Mouse (Mus musculus): Measurements from ENCODE around the gene Gm29797. TPM values are rescaled to one million over a fixed set of nuclear protein-coding genes. Genes with fewer than 3 reads are reported as not detected.

Gene Gm29797
- polyA plus RNA-seq, 1 experiment from 2014 or later = not detected

DNA sequence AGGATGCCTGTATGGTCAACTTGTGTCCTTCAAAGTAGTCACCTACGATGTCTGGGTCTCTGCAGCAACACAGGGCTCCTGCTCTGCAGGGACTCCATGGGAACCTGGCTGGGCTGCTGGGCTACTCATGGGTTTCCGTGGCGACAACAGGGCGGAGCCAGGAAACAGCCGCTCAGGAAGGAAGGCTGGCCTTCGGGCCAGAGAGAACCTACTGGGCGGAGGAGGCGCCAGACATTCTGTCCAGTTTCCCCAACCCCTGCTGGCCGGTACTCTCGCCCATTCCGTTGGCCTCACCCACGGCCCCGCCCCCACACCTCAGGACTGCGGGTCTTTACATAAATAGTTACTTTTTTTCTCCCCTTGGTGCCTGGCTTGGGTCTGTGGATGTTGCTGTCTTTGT, 18.6 kb downstream of the Gm29797 start:
- H3K36me3 ChIP-seq = no peaks in the 10 kb centered on the region
- ATAC-seq (ENCODE audit: low FRiP score, low read depth) = peak; percentile 32; the same call in 1 of the 2 replicates
- H3K9ac ChIP-seq = no peak overlapping the region
- peak overlapping the region; percentile 19; the same call in 1 of the 2 replicates for H3K27ac ChIP-seq (replicated peaks)
- H3K4me2 ChIP-seq = peak overlapping the region; percentile 41
- H3K27me3 ChIP-seq = peaks cover 30% of the 10 kb centered on the region
- 0 out of 2 replicates have a peak overlapping the region, but pooled peaks have one; percentile 15 for H3K4me3 ChIP-seq
- no peaks in the 10 kb centered on the region for H3K9me3 ChIP-seq
- peaks cover 31% of the 10 kb centered on the region for H3K4me1 ChIP-seq (replicated peaks)
- WGBS = under 1% methylated on average over 14 of the region's 14 CpGs

DNA sequence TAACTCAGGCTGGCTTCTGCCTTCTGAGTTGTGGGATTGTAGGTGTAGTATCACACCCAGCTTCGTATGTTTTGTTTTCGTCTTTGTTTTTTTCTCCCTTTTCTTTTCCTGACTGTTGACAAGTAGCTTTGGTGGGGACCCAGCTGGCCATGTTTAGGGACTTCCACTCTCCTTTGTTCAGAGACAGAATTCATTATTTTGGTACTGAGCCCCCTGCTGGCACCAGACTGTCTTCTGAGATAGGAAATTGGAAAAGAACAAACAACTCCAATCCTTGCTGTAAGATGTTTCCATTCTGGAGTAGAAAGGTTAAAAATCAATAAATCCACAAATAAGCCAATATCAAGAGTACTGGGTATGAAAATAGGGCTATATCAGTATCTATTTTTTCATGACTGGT, 19.6 kb downstream of the Gm29797 start:
- Histone ChIP-seq H3K9me3 (no peaks in the 10 kb centered on the region), H3K27ac (replicated peaks) (peak overlapping the region; percentile 19), H3K4me3 (no peak overlapping the region), H3K27me3 (peaks cover 21% of the 10 kb centered on the region), H3K9ac (no peak overlapping the region), H3K4me1 (replicated peaks) (peaks cover 31% of the 10 kb centered on the region), H3K4me2 (no peak overlapping the region), H3K36me3 (no peaks in the 10 kb centered on the region)
- ATAC-seq (ENCODE audit: low FRiP score, low read depth) = no peak
- 14% methylated on average over 2 of the region's 2 CpGs for WGBS

DNA sequence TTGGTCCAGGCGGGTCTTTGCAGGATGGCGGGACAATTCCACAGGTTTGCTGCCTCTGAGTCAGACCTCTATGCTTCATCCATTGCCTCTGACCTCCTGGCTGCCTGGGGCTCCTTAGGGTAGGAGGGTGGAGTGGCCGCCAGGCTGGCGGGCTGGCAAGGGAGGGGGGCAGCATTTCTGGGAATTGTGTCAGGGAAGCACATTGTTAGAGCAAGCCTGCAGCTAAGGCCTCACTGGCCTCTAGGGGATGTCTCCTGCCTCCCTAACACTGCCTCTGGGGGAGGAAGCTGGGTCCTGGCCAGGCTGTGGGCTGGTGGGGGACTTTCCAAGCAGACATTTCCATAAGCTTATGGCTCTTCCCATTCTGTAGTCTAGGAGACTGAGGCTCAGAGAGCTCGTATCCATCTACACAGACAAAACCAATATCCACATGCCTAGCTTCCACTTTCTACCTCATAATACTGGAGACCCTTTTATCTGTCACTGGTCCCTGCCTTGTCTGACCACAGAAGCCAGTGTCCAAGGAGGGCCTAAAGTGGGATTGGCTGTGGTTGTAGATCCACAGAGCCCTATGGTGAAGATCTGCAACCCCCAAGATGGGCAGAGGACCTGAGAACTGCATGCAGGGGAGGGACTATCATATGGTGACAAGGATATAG, 20.4 kb downstream of the Gm29797 start:
- peaks cover 29% of the 10 kb centered on the region for H3K4me1 ChIP-seq (replicated peaks)

DNA sequence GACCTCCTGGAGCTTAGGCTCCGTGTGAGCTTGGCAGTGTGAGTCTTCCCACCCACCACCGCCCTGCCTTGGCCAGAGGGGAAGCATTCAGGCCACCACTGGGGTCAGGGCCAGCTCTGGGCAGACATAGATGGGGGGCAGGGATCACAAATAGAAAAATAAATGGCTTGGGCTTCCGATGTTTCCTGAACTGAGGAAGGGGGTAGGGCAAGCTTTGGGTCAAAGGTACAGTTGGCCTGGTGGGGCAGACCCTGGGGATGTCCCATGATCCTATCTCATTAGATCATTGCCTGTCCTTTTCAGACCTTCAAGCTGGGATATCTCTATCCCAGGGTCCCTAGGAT, 20.9 kb downstream of the Gm29797 start:
- Histone ChIP-seq H3K27me3 (peaks cover 8% of the 10 kb centered on the region), H3K4me2 (no peak overlapping the region), H3K4me3 (no peak overlapping the region), H3K9ac (no peak overlapping the region), H3K36me3 (no peaks in the 10 kb centered on the region), H3K9me3 (no peaks in the 10 kb centered on the region), H3K27ac (replicated peaks) (no peak overlapping the region), H3K4me1 (replicated peaks) (peaks cover 29% of the 10 kb centered on the region)
- ATAC-seq (ENCODE audit: low FRiP score, low read depth) = no peak
- WGBS = 58% methylated on average over 3 of the region's 3 CpGs

More for the DNA sequence above, 20.4 kb downstream of the Gm29797 start:
- no peak for ATAC-seq (ENCODE audit: low FRiP score, low read depth)
- Histone ChIP-seq H3K4me3 (no peak overlapping the region), H3K9me3 (no peaks in the 10 kb centered on the region), H3K4me2 (no peak overlapping the region), H3K27ac (replicated peaks) (peak overlapping the region; percentile 19), H3K9ac (no peak overlapping the region), H3K27me3 (peaks cover 13% of the 10 kb centered on the region), H3K36me3 (no peaks in the 10 kb centered on the region)
- 45% methylated on average over 5 of the region's 5 CpGs for WGBS

DNA sequence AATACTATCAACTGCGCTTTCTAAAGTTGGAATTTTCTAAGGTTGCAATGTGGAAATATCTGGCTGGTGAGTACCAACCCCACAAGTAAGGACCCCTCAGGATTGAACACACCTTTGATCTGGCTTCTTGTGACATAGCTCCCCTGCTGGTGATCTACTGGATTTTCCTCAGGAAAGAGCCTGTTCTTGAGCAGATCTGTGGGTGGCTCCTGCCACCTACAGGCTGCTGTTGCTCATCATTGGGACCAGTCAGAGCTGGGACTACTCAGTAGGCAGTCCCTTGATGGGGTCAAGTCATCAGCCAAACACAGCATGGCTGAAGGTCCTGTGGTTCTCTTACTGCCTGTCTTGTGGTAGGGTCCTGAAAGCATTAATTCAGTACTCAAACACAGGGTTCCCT, 21.9 kb downstream of the Gm29797 start:
- peak; percentile 60; the same call in 1 of the 2 replicates for ATAC-seq (ENCODE audit: low FRiP score, low read depth)

DNA sequence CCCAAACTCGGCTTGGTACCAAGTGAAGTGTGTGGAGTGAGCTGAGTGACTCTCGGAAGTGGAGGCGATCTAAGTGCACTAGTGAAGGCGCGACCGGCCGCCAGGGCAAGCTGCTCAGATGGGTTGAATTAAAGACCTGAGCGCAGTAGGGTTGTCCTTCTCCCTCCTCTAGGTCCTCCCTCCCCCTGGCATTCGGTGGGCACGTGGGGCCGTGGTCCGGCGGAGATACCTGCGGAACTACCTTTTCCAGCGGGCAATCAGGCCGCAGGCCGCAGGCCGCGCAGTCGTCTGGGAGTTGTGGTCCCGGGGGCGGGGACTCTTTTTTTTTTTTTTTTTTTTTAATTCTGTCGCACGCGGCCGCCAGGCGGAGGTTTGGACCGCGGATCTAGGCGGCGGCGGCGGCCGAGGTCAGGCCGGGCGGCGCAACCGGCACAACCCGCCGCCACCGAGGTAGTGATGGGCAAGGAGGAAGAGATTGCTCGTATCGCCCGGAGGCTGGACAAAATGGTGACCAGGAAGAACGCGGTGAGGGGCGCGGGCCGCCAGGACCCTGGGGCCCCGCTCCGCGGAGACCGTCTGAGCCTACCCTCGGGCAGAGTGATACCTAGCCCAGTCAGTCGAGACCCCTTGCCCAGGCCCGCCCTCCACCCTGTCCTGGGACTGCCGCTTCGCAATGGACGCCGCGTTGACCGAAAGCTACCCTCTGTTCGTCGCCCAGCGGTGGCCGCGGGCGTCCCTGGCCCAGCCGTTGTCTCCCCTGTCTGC, 23.3 kb downstream of the Gm29797 start, which contains the start of gene Tcea2:
TSS of gene Tcea2 (plus strand) at position 360 of the 765 bp plus-strand sequence.
- Histone ChIP-seq H3K9me3 (no peaks in the 10 kb centered on the region), H3K36me3 (0 out of 2 replicates have a peak, but pooled peaks cover under 1% of the 10 kb centered on the region), H3K27ac (replicated peaks) (peak within 1 kb of the TSS; percentile 79), H3K27me3 (no peaks in the 10 kb centered on the region), H3K9ac (peak within 1 kb of the TSS; percentile 84), H3K4me1 (replicated peaks) (peaks cover 25% of the 10 kb centered on the region), H3K4me2 (peak within 1 kb of the TSS; percentile 91), H3K4me3 (peak within 1 kb of the TSS; percentile 64)
- under 1% methylated on average over 65 of the region's 69 CpGs for WGBS
- peak; percentile 62 for ATAC-seq (ENCODE audit: low FRiP score, low read depth)

More for the DNA sequence above, 21.9 kb downstream of the Gm29797 start:
- WGBS = 49% methylated on average over 1 of the region's 1 CpGs
- Histone ChIP-seq H3K4me3 (no peak overlapping the region), H3K4me1 (replicated peaks) (peaks cover 29% of the 10 kb centered on the region), H3K4me2 (no peak overlapping the region), H3K36me3 (no peaks in the 10 kb centered on the region), H3K27ac (replicated peaks) (no peak overlapping the region), H3K27me3 (no peaks in the 10 kb centered on the region), H3K9me3 (no peaks in the 10 kb centered on the region), H3K9ac (no peak overlapping the region)

DNA sequence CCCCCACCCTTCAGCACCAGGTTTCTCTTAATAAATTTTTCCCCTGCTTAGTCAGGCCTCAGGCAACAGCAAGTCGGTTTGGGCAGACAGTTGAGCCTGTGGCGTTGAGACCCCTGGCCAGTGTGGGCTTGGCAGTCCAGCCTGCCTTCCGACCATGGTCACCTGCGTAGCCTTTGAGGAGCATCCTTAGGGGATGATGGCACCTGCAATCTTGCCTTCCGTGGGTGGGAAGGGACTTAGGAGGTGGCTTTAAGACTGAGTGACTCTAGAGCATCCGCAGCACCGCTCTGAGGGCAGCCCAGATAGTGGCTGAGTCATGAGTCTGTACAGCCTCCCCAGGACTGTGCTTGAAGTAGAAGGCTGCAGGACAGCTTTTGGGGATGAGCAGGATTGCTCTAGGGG, 23.9 kb downstream of the Gm29797 start:
- peak; percentile 23 for ATAC-seq (ENCODE audit: low FRiP score, low read depth)
- peak overlapping the region; percentile 79 for H3K27ac ChIP-seq (replicated peaks)
- peak overlapping the region; percentile 64 for H3K4me3 ChIP-seq
- 21% methylated on average over 7 of the region's 7 CpGs for WGBS
- H3K9ac ChIP-seq = peak overlapping the region; percentile 84
- H3K36me3 ChIP-seq = 0 out of 2 replicates have a peak, but pooled peaks cover 7% of the 10 kb centered on the region
- no peaks in the 10 kb centered on the region for H3K27me3 ChIP-seq
- no peaks in the 10 kb centered on the region for H3K9me3 ChIP-seq
- H3K4me2 ChIP-seq = peak overlapping the region; percentile 91
- peaks cover 19% of the 10 kb centered on the region for H3K4me1 ChIP-seq (replicated peaks)

DNA sequence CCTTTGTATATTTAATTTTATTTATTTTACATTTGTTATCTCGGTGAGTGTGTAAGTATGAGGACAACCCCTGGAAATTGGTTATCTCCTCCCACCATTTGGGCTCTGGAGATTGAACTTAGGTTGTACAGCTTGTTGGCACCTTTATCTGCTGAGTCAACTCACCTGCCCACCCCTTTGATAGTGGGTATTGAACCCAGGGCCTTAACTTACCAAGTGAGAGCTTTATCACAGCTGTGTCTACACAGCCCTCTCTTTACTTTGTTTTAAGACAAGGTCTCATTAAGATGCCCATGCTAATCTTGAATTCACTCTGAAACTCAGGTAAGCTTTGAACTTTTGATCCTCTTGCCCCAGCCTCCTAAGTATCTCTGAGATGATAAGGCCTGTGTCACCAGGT, 25.1 kb downstream of the Gm29797 start:
- WGBS = 94% methylated on average over 1 of the region's 1 CpGs
- Histone ChIP-seq H3K9ac (no peak overlapping the region), H3K36me3 (peaks cover 13% of the 10 kb centered on the region; the same call in 1 of the 2 replicates), H3K4me1 (replicated peaks) (peaks cover 18% of the 10 kb centered on the region), H3K27me3 (no peaks in the 10 kb centered on the region), H3K9me3 (no peaks in the 10 kb centered on the region), H3K27ac (replicated peaks) (no peak overlapping the region), H3K4me2 (no peak overlapping the region), H3K4me3 (no peak overlapping the region)
- ATAC-seq (ENCODE audit: low FRiP score, low read depth) = no peak

DNA sequence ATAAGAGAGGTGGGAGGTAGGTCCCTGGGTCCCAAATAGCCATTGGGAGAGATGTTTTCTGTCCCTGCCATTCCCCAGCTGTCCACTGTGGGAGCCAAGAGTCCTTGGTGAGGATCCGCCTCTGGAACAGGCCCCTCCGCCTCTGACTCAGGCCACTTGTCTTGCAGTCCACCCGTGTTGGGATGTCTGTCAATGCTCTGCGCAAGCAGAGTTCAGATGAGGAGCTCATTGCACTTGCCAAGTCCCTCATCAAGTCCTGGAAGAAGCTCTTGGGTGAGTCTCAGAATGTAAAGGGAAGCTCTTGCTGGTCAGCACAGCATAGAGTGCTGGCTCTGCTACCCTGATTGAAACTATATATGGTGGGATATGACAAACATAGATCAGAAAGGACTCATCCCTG, 26.5 kb downstream of the Gm29797 start:
- no peaks in the 10 kb centered on the region for H3K27me3 ChIP-seq
- H3K4me2 ChIP-seq = no peak overlapping the region
- ATAC-seq (ENCODE audit: low FRiP score, low read depth) = no peak
- peaks cover 21% of the 10 kb centered on the region; the same call in 1 of the 2 replicates for H3K36me3 ChIP-seq
- H3K27ac ChIP-seq (replicated peaks) = no peak overlapping the region
- WGBS = 59% methylated on average over 4 of the region's 4 CpGs
- H3K4me3 ChIP-seq = no peak overlapping the region
- no peak overlapping the region for H3K9ac ChIP-seq
- H3K9me3 ChIP-seq = no peaks in the 10 kb centered on the region
- H3K4me1 ChIP-seq (replicated peaks) = peaks cover 18% of the 10 kb centered on the region

DNA sequence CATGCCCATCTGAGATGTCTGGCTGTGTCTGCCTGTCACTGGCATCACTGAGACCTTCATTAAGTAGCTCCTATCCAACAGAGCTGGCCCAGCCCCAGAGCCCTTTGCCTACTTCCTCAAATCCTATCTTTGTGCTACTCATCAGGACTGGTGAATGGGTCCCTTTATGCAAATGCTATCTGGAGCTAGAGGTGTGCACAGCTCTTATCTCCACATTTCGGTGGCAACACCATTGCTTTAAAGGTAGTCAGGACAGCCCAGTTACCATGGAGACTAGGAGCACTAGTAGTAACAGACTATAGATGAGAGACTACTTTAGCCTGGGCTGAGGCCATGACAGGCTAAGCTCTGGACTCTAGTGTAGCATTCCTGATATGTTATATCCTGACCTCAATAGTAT, 27.9 kb downstream of the Gm29797 start:
- Histone ChIP-seq H3K27ac (replicated peaks) (no peak overlapping the region), H3K36me3 (peaks cover 24% of the 10 kb centered on the region; the same call in 1 of the 2 replicates), H3K4me1 (replicated peaks) (peaks cover 12% of the 10 kb centered on the region)

DNA sequence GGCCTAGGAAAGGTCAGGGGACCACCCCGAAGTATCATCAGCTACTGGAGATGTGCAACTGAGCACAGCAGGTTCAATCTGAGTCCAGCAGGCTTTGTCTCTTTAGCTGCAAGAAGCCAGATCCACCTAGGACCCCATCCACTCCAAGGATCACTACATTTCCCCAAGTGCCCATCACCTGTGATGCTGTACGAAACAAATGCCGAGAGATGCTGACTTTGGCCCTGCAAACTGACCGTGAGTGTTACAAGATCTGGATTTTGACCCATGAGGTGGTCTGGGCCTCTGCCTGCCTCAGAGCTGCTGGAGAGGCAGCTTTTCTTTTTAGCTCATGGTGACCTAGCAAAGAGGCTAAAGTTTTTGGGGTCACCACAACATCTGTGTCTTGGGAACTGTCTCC, 28.9 kb downstream of the Gm29797 start:
- Histone ChIP-seq H3K4me3 (no peak overlapping the region), H3K9ac (no peak overlapping the region), H3K27ac (replicated peaks) (no peak overlapping the region), H3K4me2 (no peak overlapping the region), H3K9me3 (no peaks in the 10 kb centered on the region), H3K4me1 (replicated peaks) (peaks cover 8% of the 10 kb centered on the region), H3K36me3 (peaks cover 24% of the 10 kb centered on the region; the same call in 1 of the 2 replicates), H3K27me3 (no peaks in the 10 kb centered on the region)
- 95% methylated on average over 4 of the region's 4 CpGs for WGBS
- ATAC-seq (ENCODE audit: low FRiP score, low read depth) = no peak

More for the DNA sequence above, 27.9 kb downstream of the Gm29797 start:
- ATAC-seq (ENCODE audit: low FRiP score, low read depth) = no peak
- Histone ChIP-seq H3K9me3 (no peaks in the 10 kb centered on the region), H3K4me2 (no peak overlapping the region), H3K27me3 (no peaks in the 10 kb centered on the region), H3K9ac (no peak overlapping the region), H3K4me3 (no peak overlapping the region)
- WGBS = 93% methylated on average over 1 of the region's 1 CpGs

DNA sequence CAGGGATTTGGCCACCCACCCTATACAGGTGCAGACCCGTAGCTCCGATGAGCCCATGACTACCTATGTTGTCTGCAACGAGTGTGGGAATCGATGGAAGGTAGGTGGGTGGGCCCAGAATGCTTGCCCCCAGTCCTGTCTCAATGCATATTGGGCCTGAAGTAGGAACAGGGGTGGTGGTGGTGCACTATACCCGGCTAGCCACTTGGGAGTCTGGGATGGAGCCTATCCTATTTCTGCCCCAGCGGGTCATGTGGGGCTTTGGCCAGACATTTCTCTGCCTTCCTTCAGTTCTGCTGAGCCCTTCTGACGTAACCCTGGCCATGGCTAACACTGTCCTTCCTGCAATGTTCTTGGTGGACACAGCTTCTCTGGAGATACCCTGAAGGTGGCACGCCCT, 30.8 kb downstream of the Gm29797 start:
- Histone ChIP-seq H3K27me3 (no peaks in the 10 kb centered on the region), H3K4me2 (no peak overlapping the region), H3K9me3 (no peaks in the 10 kb centered on the region), H3K36me3 (peaks cover 24% of the 10 kb centered on the region; the same call in 1 of the 2 replicates), H3K27ac (replicated peaks) (no peak overlapping the region), H3K4me3 (no peak overlapping the region), H3K9ac (no peak overlapping the region), H3K4me1 (replicated peaks) (peaks cover 15% of the 10 kb centered on the region)
- WGBS = 96% methylated on average over 8 of the region's 8 CpGs
- no peak for ATAC-seq (ENCODE audit: low FRiP score, low read depth)

All from hindbrain, embryonic 15.5 days (tissue).